12 mouse cellular contexts compared by ENCODE assay signal in the genomic region with DNA sequence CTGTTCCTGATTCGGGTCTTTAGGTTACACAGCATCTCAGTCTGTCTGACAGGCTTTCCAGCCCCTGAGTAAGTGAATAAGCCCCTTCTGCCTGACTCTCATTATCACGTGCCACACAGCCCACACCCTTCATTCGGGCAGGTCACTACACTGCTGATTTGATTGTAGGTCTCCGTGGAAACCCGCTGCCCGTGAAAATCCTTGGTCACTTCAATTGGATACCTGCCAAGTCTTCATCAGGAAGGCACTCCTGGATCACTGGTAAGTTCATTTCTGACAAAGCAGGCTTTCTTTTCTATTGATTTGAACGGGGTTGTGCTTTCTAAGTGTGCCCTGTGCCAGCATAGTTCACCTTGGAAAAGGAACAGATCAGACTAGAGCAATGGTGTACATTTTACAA.
DNase-seq lines count a peak whose midpoint lies in the region; ATAC-seq lines count a peak whose summit lies in the region.
"Had no signal": no experiment of that assay in that cellular context is flagged by ENCODE, and none has a peak within 500 bp of the region (broad histone marks: within the 10 kb centered on the region; RNA-seq: fewer than 3 reads in every experiment).

No protein-coding gene starts in this region.

- no peak overlapping the region for H3K9ac ChIP-seq in limb, embryonic 11.5 days (ENCODE audit: low read length)
- no peak overlapping the region for H3K9ac ChIP-seq in hindbrain, embryonic 13.5 days
- H3K9ac ChIP-seq in midbrain, embryonic 16.5 days (ENCODE audit: low read depth, low read length), result no peak overlapping the region

- 0 out of 2 replicates have a peak, but pooled peaks have one; percentile 35 for ATAC-seq in limb, embryonic 11.5 days (ENCODE audit: insufficient number of reproducible peaks, low FRiP score, low TSS enrichment, low read depth)
- ATAC-seq in hindbrain, embryonic 13.5 days (ENCODE audit: low FRiP score), result peak; percentile 54; the same call in 1 of the 2 replicates
- peak; percentile 79; the same call in 1 of the 2 replicates for ATAC-seq in midbrain, embryonic 16.5 days
- ATAC-seq in frontal cortex, adult (ENCODE audit: low TSS enrichment), result no peak

- no peak overlapping the region for H3K4me2 ChIP-seq in limb, embryonic 11.5 days (ENCODE audit: low read depth, severe bottlenecking)
- no peak overlapping the region for H3K4me2 ChIP-seq in hindbrain, embryonic 13.5 days
- H3K4me2 ChIP-seq in midbrain, embryonic 16.5 days (ENCODE audit: low read length), result 0 out of 2 replicates have a peak overlapping the region, but pooled peaks have one; percentile 18

- peak; percentile 21 for DNase-seq in limb, embryonic 11.5 days (ENCODE audit: low spot score)
- DNase-seq in limb, embryonic 10.5 days (ENCODE audit: low spot score), result no peak
- DNase-seq in embryo, embryonic 11 days, result peak; percentile 19
- no peak for DNase-seq in cerebellum, postnatal 4 days (ENCODE audit: low spot score in 2 of 2)
- DNase-seq in left cerebral cortex, adult 11 months (ENCODE audit: low spot score), result no peak
- DNase-seq: cerebellum, adult 9-10 months; kidney, adult 11 months; lung, adult 18-20 months; thymus, postnatal 4 days had no signal

- H3K9me3 ChIP-seq in limb, embryonic 11.5 days (ENCODE audit: control insufficient read depth, low read length), result no peaks in the 10 kb centered on the region
- H3K9me3 ChIP-seq in limb, embryonic 10.5 days (replicated peaks), result no peaks in the 10 kb centered on the region
- no peaks in the 10 kb centered on the region for H3K9me3 ChIP-seq in hindbrain, embryonic 13.5 days
- no peaks in the 10 kb centered on the region for H3K9me3 ChIP-seq in midbrain, embryonic 16.5 days (replicated peaks; ENCODE audit: control insufficient read depth, low read length, poor library complexity, severe bottlenecking)

- no peaks in the 10 kb centered on the region for H3K27me3 ChIP-seq in limb, embryonic 11.5 days (ENCODE audit: control insufficient read depth, insufficient read depth, low read length)
- no peaks in the 10 kb centered on the region for H3K27me3 ChIP-seq in limb, embryonic 10.5 days (ENCODE audit: low read depth, poor library complexity, severe bottlenecking)
- no peaks in the 10 kb centered on the region for H3K27me3 ChIP-seq in hindbrain, embryonic 13.5 days
- no peaks in the 10 kb centered on the region for H3K27me3 ChIP-seq in midbrain, embryonic 16.5 days (ENCODE audit: control insufficient read depth, insufficient read depth, low read depth, low read length)

- WGBS in limb, embryonic 11.5 days, result 52% methylated on average over 7 of the region's 7 CpGs
- 67% methylated on average over 7 of the region's 7 CpGs for WGBS in limb, embryonic 10.5 days
- WGBS in hindbrain, embryonic 13.5 days, result 19% methylated on average over 7 of the region's 7 CpGs
- WGBS in midbrain, embryonic 16.5 days, result 15% methylated on average over 7 of the region's 7 CpGs

- H3K4me1 ChIP-seq in limb, embryonic 11.5 days (ENCODE audit: control insufficient read depth, insufficient read depth, low read length), result 0 out of 2 replicates have a peak, but pooled peaks cover 3% of the 10 kb centered on the region
- H3K4me1 ChIP-seq in limb, embryonic 10.5 days, result peaks cover 4% of the 10 kb centered on the region; the same call in 1 of the 2 replicates
- H3K4me1 ChIP-seq in hindbrain, embryonic 13.5 days (replicated peaks), result peaks cover 39% of the 10 kb centered on the region
- H3K4me1 ChIP-seq in midbrain, embryonic 16.5 days (ENCODE audit: control insufficient read depth, insufficient read depth, low read length), result peaks cover 20% of the 10 kb centered on the region

- no peak overlapping the region for H3K4me3 ChIP-seq in limb, embryonic 11.5 days (ENCODE audit: low read depth, low read length)
- H3K4me3 ChIP-seq in limb, embryonic 10.5 days, result no peak overlapping the region
- H3K4me3 ChIP-seq in hindbrain, embryonic 13.5 days, result no peak overlapping the region
- H3K4me3 ChIP-seq in midbrain, embryonic 16.5 days (ENCODE audit: low read depth, low read length), result no peak overlapping the region

- H3K27ac ChIP-seq in limb, embryonic 11.5 days (replicated peaks; ENCODE audit: low read depth, low read length), result no peak overlapping the region
- H3K27ac ChIP-seq in limb, embryonic 10.5 days, result no peak overlapping the region
- H3K27ac ChIP-seq in hindbrain, embryonic 13.5 days, result peak overlapping the region; percentile 40; the same call in 1 of the 2 replicates
- H3K27ac ChIP-seq in midbrain, embryonic 16.5 days (ENCODE audit: low read length), result no peak overlapping the region

- no peaks in the 10 kb centered on the region for H3K36me3 ChIP-seq in limb, embryonic 11.5 days (ENCODE audit: control insufficient read depth, insufficient read depth, low read length)
- H3K36me3 ChIP-seq in limb, embryonic 10.5 days, result no peaks in the 10 kb centered on the region
- H3K36me3 ChIP-seq in hindbrain, embryonic 13.5 days, result no peaks in the 10 kb centered on the region
- no peaks in the 10 kb centered on the region for H3K36me3 ChIP-seq in midbrain, embryonic 16.5 days (ENCODE audit: control insufficient read depth, insufficient read depth, low read length)

Comparison
In these comparisons a context has a peak if more than half of its experiments do, and no peak if none do; other contexts are left out.
1. DNase-seq: peak in limb, embryonic 11.5 days (single experiment) and embryo, embryonic 11 days (single experiment); none in limb, embryonic 10.5 days (single experiment), cerebellum, postnatal 4 days (0 of 2) and left cerebral cortex, adult 11 months (single experiment).